Mouse (Mus musculus) ES-Bruce4 (cell line): ENCODE measurements around the gene Irf7. TPM values are rescaled to one million over a fixed set of nuclear protein-coding genes. Genes with fewer than 3 reads are reported as not detected.

Source experiments
- H3K27ac ChIP-seq: 2 replicates; pipeline ENCODE4 v1.5.1; 2012; ENCODE audit warnings: low read length, inconsistent platforms; ENCODE audit not compliant: insufficient read depth
- H3K27me3 ChIP-seq: 2 replicates; pipeline ENCODE4 v1.6.1; 2012; ENCODE audit warnings: mild to moderate bottlenecking, low read length, inconsistent platforms; ENCODE audit not compliant: control insufficient read depth, poor library complexity, insufficient read depth, severe bottlenecking
- H3K36me3 ChIP-seq: 2 replicates; pipeline ENCODE4 v1.6.1; 2012; ENCODE audit warnings: inconsistent platforms, mild to moderate bottlenecking, low read length, moderate library complexity; ENCODE audit not compliant: control insufficient read depth, poor library complexity, insufficient read depth, severe bottlenecking
- H3K4me1 ChIP-seq: one replicate; pipeline ENCODE4 v1.8.1; 2011; ENCODE audit warnings: low read length; ENCODE audit not compliant: control insufficient read depth, insufficient read depth
- H3K4me3 ChIP-seq: 2 replicates; pipeline ENCODE4 v1.5.1; 2011; ENCODE audit warnings: low read depth, mild to moderate bottlenecking, low read length
- H3K9ac ChIP-seq: 2 replicates; pipeline ENCODE4 v1.6.1; 2012; ENCODE audit warnings: low read depth, mild to moderate bottlenecking, inconsistent platforms; ENCODE audit not compliant: poor library complexity, severe bottlenecking
- H3K9me3 ChIP-seq: replicated peaks from 2 replicates; pipeline ENCODE4 v1.6.1; 2012; ENCODE audit warnings: mild to moderate bottlenecking, low read length, inconsistent platforms; ENCODE audit not compliant: control insufficient read depth, poor library complexity, insufficient read depth, severe bottlenecking
- CTCF ChIP-seq: IDR thresholded peaks from one replicate; pipeline ENCODE4 v1.8.1; 2011; ENCODE audit warnings: low read depth, low read length
- EP300 ChIP-seq: IDR thresholded peaks from 2 replicates; pipeline ENCODE4 v1.6.1; 2011; ENCODE audit warnings: low read depth, low read length; ENCODE audit not compliant: insufficient read depth
- POLR2A ChIP-seq: IDR thresholded peaks from one replicate; pipeline ENCODE4 v1.8.1; 2011; ENCODE audit warnings: low read length; ENCODE audit not compliant: insufficient read depth
- polyA plus RNA-seq: library from polyadenylated mRNA; stranded (reverse); fragments of >200 nt; gene quantifications from 2 replicates; pipeline ENCODE4 v1.2.4, GENCODE M21; 2011; ENCODE audit warnings: low read depth; ENCODE audit not compliant: missing spikeins, insufficient read depth, insufficient read length

The Irf7 gene
- polyA plus RNA-seq, 1 experiment: 0.57 TPM

- H3K36me3 ChIP-seq: no peaks in the 10 kb centered on the region
- H3K9ac ChIP-seq: no peak overlapping the region
- H3K27me3 ChIP-seq: no peaks in the 10 kb centered on the region
- no peak for TF ChIP-seq CTCF
- no peak for TF ChIP-seq EP300
- TF ChIP-seq POLR2A: no peak
- no peak overlapping the region for H3K27ac ChIP-seq
- no peak overlapping the region for H3K4me3 ChIP-seq
- H3K9me3 ChIP-seq: no peaks in the 10 kb centered on the region
- H3K4me1 ChIP-seq: peaks cover 1% of the 10 kb centered on the region
These were observed 11.7 kb upstream of the Irf7 start for GRCm38 (mm10) chr7:141277701-141278678.

- Histone ChIP-seq H3K4me3 (no peak within 1 kb of the TSS), H3K36me3 (no peaks in the 10 kb centered on the region), H3K27me3 (no peaks in the 10 kb centered on the region), H3K9ac (no peak within 1 kb of the TSS), H3K4me1 (peaks cover 1% of the 10 kb centered on the region), H3K9me3 (no peaks in the 10 kb centered on the region), H3K27ac (no peak within 1 kb of the TSS)
- no peak for TF ChIP-seq CTCF
- TF ChIP-seq EP300: no peak
- TF ChIP-seq POLR2A: no peak
These were observed 10.3 kb upstream of the Irf7 start, which contains the start of gene Cdhr5 for GRCm38 (mm10) chr7:141276546-141276945. Cdhr5 (minus strand) TSS chr7:141276786.

- Histone ChIP-seq H3K27ac (no peak overlapping the region), H3K4me1 (peaks cover 1% of the 10 kb centered on the region), H3K27me3 (no peaks in the 10 kb centered on the region), H3K9ac (no peak overlapping the region), H3K4me3 (no peak overlapping the region), H3K9me3 (no peaks in the 10 kb centered on the region), H3K36me3 (no peaks in the 10 kb centered on the region)
- TF ChIP-seq POLR2A (no peak), EP300 (no peak), CTCF (no peak)
These were observed 9.1 kb upstream of the Irf7 start for GRCm38 (mm10) chr7:141275356-141275755.

- Histone ChIP-seq H3K4me1 (no peaks in the 10 kb centered on the region), H3K9ac (no peak overlapping the region), H3K27me3 (no peaks in the 10 kb centered on the region), H3K9me3 (no peaks in the 10 kb centered on the region), H3K27ac (no peak overlapping the region), H3K4me3 (no peak overlapping the region), H3K36me3 (no peaks in the 10 kb centered on the region)
- TF ChIP-seq POLR2A: no peak
- TF ChIP-seq CTCF: no peak
- no peak for TF ChIP-seq EP300
These were observed 4.3 kb upstream of the Irf7 start for GRCm38 (mm10) chr7:141270631-141271030.

- no peaks in the 10 kb centered on the region for H3K4me1 ChIP-seq
- peak overlapping the region; percentile 51 for H3K4me3 ChIP-seq
- no peaks in the 10 kb centered on the region for H3K27me3 ChIP-seq
- H3K9me3 ChIP-seq: no peaks in the 10 kb centered on the region
- H3K9ac ChIP-seq: no peak overlapping the region
- TF ChIP-seq POLR2A: no peak
- TF ChIP-seq CTCF: no peak
- no peak for TF ChIP-seq EP300
- H3K36me3 ChIP-seq: no peaks in the 10 kb centered on the region
- H3K27ac ChIP-seq: no peak overlapping the region
These were observed 2.9 kb upstream of the Irf7 start for GRCm38 (mm10) chr7:141269273-141269545.
